17 mouse cellular contexts compared by ENCODE assay signal in genomic region chr15:100674566-100674965, GRCm38 (mm10). TPM values are rescaled to one million over a fixed set of nuclear protein-coding genes. Genes with fewer than 3 reads are reported as not detected.
DNase-seq lines count a peak whose midpoint lies in the region; ATAC-seq and TF ChIP-seq lines count a peak whose summit lies in the region.
"Had no signal": no experiment of that assay in that cellular context is flagged by ENCODE, and none has a peak within 500 bp of the region (broad histone marks: within the 10 kb centered on the region; RNA-seq: fewer than 3 reads in every experiment).

No protein-coding gene starts in this region.

- intact Hi-C loops in heart, postnatal 14 days (cut with DNase I): no loop called here

- H3K4me1 ChIP-seq in heart, embryonic 12.5 days (replicated peaks): peaks cover 27% of the 10 kb centered on the region
- H3K4me1 ChIP-seq in megakaryocyte, embryonic 14.5 days: peaks cover 97% of the 10 kb centered on the region
- peaks cover 4% of the 10 kb centered on the region; the same call in 1 of the 2 replicates for H3K4me1 ChIP-seq in bone marrow, adult 2 months (ENCODE audit: control insufficient read depth, insufficient read depth, low read length)
- H3K4me1 ChIP-seq in liver, postnatal 0 days (ENCODE audit: insufficient read depth): peaks cover 43% of the 10 kb centered on the region
- H3K4me1 ChIP-seq in hindbrain, embryonic 14.5 days (replicated peaks; ENCODE audit: control insufficient read depth, insufficient read depth, low read length): no peaks in the 10 kb centered on the region
- H3K4me1 ChIP-seq: forebrain, embryonic 13.5 days had no signal

- TF ChIP-seq POLR2A in bone marrow, adult 2 months (IDR thresholded peaks at IDR 0.05; ENCODE audit: borderline replicate concordance, control insufficient read depth, low read depth, low read length): no peak

- H3K36me3 ChIP-seq in heart, embryonic 12.5 days: no peaks in the 10 kb centered on the region
- H3K36me3 ChIP-seq in megakaryocyte, embryonic 14.5 days (replicated peaks; ENCODE audit: low read length): peaks cover 29% of the 10 kb centered on the region
- no peaks in the 10 kb centered on the region for H3K36me3 ChIP-seq in liver, postnatal 0 days (replicated peaks; ENCODE audit: insufficient read depth, low read length)
- no peaks in the 10 kb centered on the region for H3K36me3 ChIP-seq in hindbrain, embryonic 14.5 days (replicated peaks; ENCODE audit: control insufficient read depth, insufficient read depth)
- H3K36me3 ChIP-seq: stomach, embryonic 15.5 days had no signal

- no peak overlapping the region for H3K4me3 ChIP-seq in heart, embryonic 12.5 days
- peak overlapping the region; percentile 91 for H3K4me3 ChIP-seq in megakaryocyte, embryonic 14.5 days (replicated peaks)
- no peak overlapping the region for H3K4me3 ChIP-seq in bone marrow, adult 2 months (replicated peaks; ENCODE audit: control insufficient read depth, low read depth, low read length)
- H3K4me3 ChIP-seq in liver, postnatal 0 days (ENCODE audit: low read depth, low read length): no peak overlapping the region
- no peak overlapping the region for H3K4me3 ChIP-seq in hindbrain, embryonic 14.5 days (replicated peaks; ENCODE audit: low read length)
- H3K4me3 ChIP-seq: forebrain, embryonic 13.5 days; stomach, embryonic 15.5 days had no signal

- H3K27me3 ChIP-seq in heart, embryonic 12.5 days (replicated peaks): no peaks in the 10 kb centered on the region
- no peaks in the 10 kb centered on the region for H3K27me3 ChIP-seq in megakaryocyte, embryonic 14.5 days (replicated peaks)
- H3K27me3 ChIP-seq in liver, postnatal 0 days (ENCODE audit: insufficient read depth, low read length): no peaks in the 10 kb centered on the region
- H3K27me3 ChIP-seq in hindbrain, embryonic 14.5 days (ENCODE audit: control insufficient read depth, insufficient read depth, low read length): no peaks in the 10 kb centered on the region
- H3K27me3 ChIP-seq: forebrain, embryonic 13.5 days; stomach, embryonic 15.5 days had no signal

- no peak for DNase-seq in heart, postnatal 14 days
- no peak for DNase-seq in liver, postnatal 0 days
- no peak for DNase-seq in yolk sac, embryonic 10.5 days (ENCODE audit: low spot score)
- DNase-seq in hindbrain, embryonic 14.5 days (ENCODE audit: low spot score): no peak
- DNase-seq: cerebellum, adult 11-12 months; cerebellum, postnatal 36 days; left cerebral cortex, postnatal 4 days; lung, adult 2 months; thymus, adult 2 months had no signal

- no peak for ATAC-seq in heart, embryonic 12.5 days (ENCODE audit: insufficient number of reproducible peaks, low FRiP score)
- no peak for ATAC-seq in megakaryocyte, adult 5-6 weeks (ENCODE audit: poor library complexity, severe bottlenecking)
- no peak for ATAC-seq in liver, postnatal 0 days
- ATAC-seq in hindbrain, embryonic 14.5 days (ENCODE audit: low FRiP score): no peak
- ATAC-seq: forebrain, embryonic 13.5 days; midbrain, embryonic 16.5 days had no signal

- no peaks in the 10 kb centered on the region for H3K9me3 ChIP-seq in heart, embryonic 12.5 days (replicated peaks)
- 0 out of 2 replicates have a peak, but pooled peaks cover 4% of the 10 kb centered on the region for H3K9me3 ChIP-seq in megakaryocyte, embryonic 14.5 days
- H3K9me3 ChIP-seq in liver, postnatal 0 days (ENCODE audit: low read length): no peaks in the 10 kb centered on the region
- no peaks in the 10 kb centered on the region for H3K9me3 ChIP-seq in hindbrain, embryonic 14.5 days (ENCODE audit: control insufficient read depth, low read length)
- H3K9me3 ChIP-seq: forebrain, embryonic 13.5 days; stomach, embryonic 15.5 days had no signal

- 78% methylated on average over 10 of the region's 10 CpGs for WGBS in heart, embryonic 12.5 days
- whole genome bisulfite sequencing in bone marrow, adult 2 months: 61% methylated on average over 10 of the region's 10 CpGs
- WGBS in liver, postnatal 0 days (ENCODE audit: insufficient replicate concordance): 62% methylated on average over 10 of the region's 10 CpGs
- WGBS in hindbrain, embryonic 14.5 days: 89% methylated on average over 10 of the region's 10 CpGs

- peak overlapping the region; percentile 75 for H3K27ac ChIP-seq in heart, embryonic 12.5 days (ENCODE audit: poor library complexity, severe bottlenecking)
- peak overlapping the region; percentile 21 for H3K27ac ChIP-seq in bone marrow, adult 2 months (ENCODE audit: control insufficient read depth, insufficient read depth, low read depth, low read length, poor library complexity)
- peak overlapping the region; percentile 79 for H3K27ac ChIP-seq in liver, postnatal 0 days (ENCODE audit: low read depth)
- H3K27ac ChIP-seq in hindbrain, embryonic 14.5 days: no peak overlapping the region
- H3K27ac ChIP-seq: forebrain, embryonic 13.5 days; kidney, postnatal 0 days had no signal

- H3K4me2 ChIP-seq in heart, embryonic 12.5 days: no peak overlapping the region
- H3K4me2 ChIP-seq in liver, postnatal 0 days (ENCODE audit: low read depth, low read length): no peak overlapping the region
- H3K4me2 ChIP-seq in hindbrain, embryonic 14.5 days (replicated peaks): no peak overlapping the region
- H3K4me2 ChIP-seq: forebrain, embryonic 13.5 days; stomach, embryonic 15.5 days had no signal

- no peak for TF ChIP-seq CTCF in bone marrow, adult 2 months (IDR thresholded peaks at IDR 0.05; ENCODE audit: control insufficient read depth, insufficient read depth, low read length)
- TF ChIP-seq CTCF in liver, postnatal 0 days (IDR thresholded peaks at IDR 0.05; ENCODE audit: low read depth): no peak

- H3K9ac ChIP-seq in heart, embryonic 12.5 days: no peak overlapping the region
- H3K9ac ChIP-seq in liver, postnatal 0 days (replicated peaks): no peak overlapping the region
- no peak overlapping the region for H3K9ac ChIP-seq in hindbrain, embryonic 14.5 days
- H3K9ac ChIP-seq: forebrain, embryonic 13.5 days; stomach, embryonic 15.5 days had no signal

- no peak for TF ChIP-seq EP300 in liver, postnatal 0 days (IDR thresholded peaks at IDR 0.05; ENCODE audit: low read depth)

RNA-seq across cellular contexts. Expression of gene Bin2, which starts 5.2 kb away (rescaled TPM):
- polyA plus RNA-seq in heart, embryonic 12.5 days (2016; fragmentation: Nextera tagmentation; extraction: Ambion mirVana): 3.7 and 6.3 TPM in 2 replicates
- 1 to 10 TPM; 1.8 to 3.9 TPM for total RNA-seq in heart, postnatal 14 days (2021)
- 2,082 and 2,619 TPM in 2 replicates for polyA plus RNA-seq in megakaryocyte, embryonic 14.5 days (2012; ENCODE audit: insufficient read depth, low replicate concordance)
- 309 and 324 TPM in 2 replicates for total RNA-seq in megakaryocyte, adult 5-6 weeks (2015)
- total RNA-seq in megakaryocyte, adult 5-6 weeks (2017): 275 and 304 TPM in 2 replicates
- polyA plus RNA-seq in bone marrow, adult 2 months (2011; ENCODE audit: insufficient read depth, insufficient read length, low replicate concordance, missing spikeins): 72.6 and 139 TPM in 2 replicates
- polyA plus RNA-seq in liver, postnatal 0 days (2015; fragmentation: Nextera tagmentation; extraction: Ambion mirVana): 16.2 and 20.3 TPM in 2 replicates
- polyA plus RNA-seq in hindbrain, embryonic 14.5 days (2014; fragmentation: Nextera tagmentation; extraction: Ambion mirVana): 1.1 and 2.2 TPM in 2 replicates

RNA-seq across cellular contexts. Expression of gene Cela1, which starts 13.2 kb away (rescaled TPM):
- 1.4 and 1.6 TPM in 2 replicates for polyA plus RNA-seq in heart, embryonic 12.5 days (2016; fragmentation: Nextera tagmentation; extraction: Ambion mirVana)
- total RNA-seq in heart, postnatal 14 days (2021): 1 to 10 TPM in 1 of 2 experiments, under 1 TPM in 1; 0.51 to 1.1 TPM
- polyA plus RNA-seq in megakaryocyte, embryonic 14.5 days (2012; ENCODE audit: insufficient read depth, low replicate concordance): 12.5 and 23.0 TPM in 2 replicates
- 3.5 and 6.2 TPM in 2 replicates for total RNA-seq in megakaryocyte, adult 5-6 weeks (2015)
- 1.8 and 4.2 TPM in 2 replicates for total RNA-seq in megakaryocyte, adult 5-6 weeks (2017)
- polyA plus RNA-seq in bone marrow, adult 2 months (2011; ENCODE audit: insufficient read depth, insufficient read length, low replicate concordance, missing spikeins): 55.3 and 57.2 TPM in 2 replicates
- 29.5 and 31.5 TPM in 2 replicates for polyA plus RNA-seq in liver, postnatal 0 days (2015; fragmentation: Nextera tagmentation; extraction: Ambion mirVana)
- polyA plus RNA-seq in hindbrain, embryonic 14.5 days (2014; fragmentation: Nextera tagmentation; extraction: Ambion mirVana): 1.0 and 1.4 TPM in 2 replicates

RNA-seq across cellular contexts. Expression of gene Smagp, which starts 37.8 kb away (rescaled TPM):
- 15.0 and 18.0 TPM in 2 replicates for polyA plus RNA-seq in heart, embryonic 12.5 days (2016; fragmentation: Nextera tagmentation; extraction: Ambion mirVana)
- total RNA-seq in heart, postnatal 14 days (2021): 10 to 100 TPM; 14.8 to 17.1 TPM
- polyA plus RNA-seq in megakaryocyte, embryonic 14.5 days (2012; ENCODE audit: insufficient read depth, low replicate concordance): 57.2 and 75.5 TPM in 2 replicates
- total RNA-seq in megakaryocyte, adult 5-6 weeks (2015): 1.1 and 3.2 TPM in 2 replicates
- total RNA-seq in megakaryocyte, adult 5-6 weeks (2017): 0.51 and 4.5 TPM in 2 replicates
- 7.3 and 8.7 TPM in 2 replicates for polyA plus RNA-seq in bone marrow, adult 2 months (2011; ENCODE audit: insufficient read depth, insufficient read length, low replicate concordance, missing spikeins)
- polyA plus RNA-seq in liver, postnatal 0 days (2015; fragmentation: Nextera tagmentation; extraction: Ambion mirVana): 21.7 and 24.8 TPM in 2 replicates
- polyA plus RNA-seq in hindbrain, embryonic 14.5 days (2014; fragmentation: Nextera tagmentation; extraction: Ambion mirVana): 3.0 and 5.0 TPM in 2 replicates

RNA-seq across cellular contexts. Expression of gene Galnt6, which starts 54.6 kb away (rescaled TPM):
- 0.14 and 0.39 TPM in 2 replicates for polyA plus RNA-seq in heart, embryonic 12.5 days (2016; fragmentation: Nextera tagmentation; extraction: Ambion mirVana)
- 1 to 10 TPM; 1.5 to 1.8 TPM for total RNA-seq in heart, postnatal 14 days (2021)
- polyA plus RNA-seq in megakaryocyte, embryonic 14.5 days (2012; ENCODE audit: insufficient read depth, low replicate concordance): 2.3 TPM in 1 of 2 replicates, not detected in the other
- 3.6 and 4.2 TPM in 2 replicates for total RNA-seq in megakaryocyte, adult 5-6 weeks (2015)
- total RNA-seq in megakaryocyte, adult 5-6 weeks (2017): 9.6 and 11.4 TPM in 2 replicates
- polyA plus RNA-seq in bone marrow, adult 2 months (2011; ENCODE audit: insufficient read depth, insufficient read length, low replicate concordance, missing spikeins): 4.4 and 11.8 TPM in 2 replicates
- 1.3 and 1.6 TPM in 2 replicates for polyA plus RNA-seq in liver, postnatal 0 days (2015; fragmentation: Nextera tagmentation; extraction: Ambion mirVana)
- 0.16 TPM in 2 replicates for polyA plus RNA-seq in hindbrain, embryonic 14.5 days (2014; fragmentation: Nextera tagmentation; extraction: Ambion mirVana)

RNA-seq across cellular contexts. Expression of gene Dazap2, which starts 59.4 kb away (rescaled TPM):
- polyA plus RNA-seq in heart, embryonic 12.5 days (2016; fragmentation: Nextera tagmentation; extraction: Ambion mirVana): 193 and 200 TPM in 2 replicates
- 100 to 1,000 TPM; 146 to 158 TPM for total RNA-seq in heart, postnatal 14 days (2021)
- polyA plus RNA-seq in megakaryocyte, embryonic 14.5 days (2012; ENCODE audit: insufficient read depth, low replicate concordance): 28.5 and 32.0 TPM in 2 replicates
- total RNA-seq in megakaryocyte, adult 5-6 weeks (2015): 576 and 578 TPM in 2 replicates
- total RNA-seq in megakaryocyte, adult 5-6 weeks (2017): 242 and 284 TPM in 2 replicates
- 121 and 138 TPM in 2 replicates for polyA plus RNA-seq in bone marrow, adult 2 months (2011; ENCODE audit: insufficient read depth, insufficient read length, low replicate concordance, missing spikeins)
- polyA plus RNA-seq in liver, postnatal 0 days (2015; fragmentation: Nextera tagmentation; extraction: Ambion mirVana): 145 and 146 TPM in 2 replicates
- 140 and 142 TPM in 2 replicates for polyA plus RNA-seq in hindbrain, embryonic 14.5 days (2014; fragmentation: Nextera tagmentation; extraction: Ambion mirVana)

Comparison
In these comparisons a context has a peak if more than half of its experiments do, and no peak if none do; other contexts are left out.
1. RNA of gene Bin2, which starts 5.2 kb away (polyA plus RNA-seq): 2,082 to 2,619 TPM in megakaryocyte, embryonic 14.5 days; 72.6 to 139 TPM in bone marrow, adult 2 months, 16.2 to 20.3 TPM in liver, postnatal 0 days, 3.7 to 6.3 TPM in heart, embryonic 12.5 days and 1.1 to 2.2 TPM in hindbrain, embryonic 14.5 days; every median in the first group is over 10 times any median in the second.